Mouse (Mus musculus) heart, embryonic 11.5 days (tissue): ENCODE data around the gene Hadhb. TPM values are rescaled to one million over a fixed set of nuclear protein-coding genes. Genes with fewer than 3 reads are reported as not detected.

Experiments used
- ATAC-seq: fragments of 200-750 bp; cut with Nextera tagmentation; replicated peaks from 2 replicates; pipeline ENCODE4 v1.8.0; 2017; ENCODE audit warnings: moderate library complexity; ENCODE audit not compliant: insufficient number of reproducible peaks, low FRiP score, low TSS enrichment
- H3K27ac ChIP-seq: fragments of 300-500 bp; sonication (generic); 2 replicates; pipeline ENCODE4 v1.5.1; 2014; ENCODE audit warnings: mild to moderate bottlenecking, low read depth, low read length
- H3K27me3 ChIP-seq: fragments of 300-500 bp; sonication (generic); 2 replicates; pipeline ENCODE4 v1.6.1; 2014; ENCODE audit warnings: mild to moderate bottlenecking, low read length, mixed read lengths; ENCODE audit not compliant: control insufficient read depth, insufficient read depth
- H3K36me3 ChIP-seq: fragments of 300-500 bp; sonication (generic); 2 replicates; pipeline ENCODE4 v1.6.1; 2014; ENCODE audit warnings: mild to moderate bottlenecking, low read length, moderate library complexity, mixed read lengths; ENCODE audit not compliant: control insufficient read depth, insufficient read depth
- H3K4me1 ChIP-seq: fragments of 300-500 bp; sonication (generic); 2 replicates; pipeline ENCODE4 v1.6.1; 2014; ENCODE audit warnings: low read length; ENCODE audit not compliant: control insufficient read depth, insufficient read depth
- H3K4me2 ChIP-seq: fragments of 300-500 bp; sonication (generic); 2 replicates; pipeline ENCODE4 v1.6.1; 2014; ENCODE audit warnings: mild to moderate bottlenecking, moderate library complexity
- H3K4me3 ChIP-seq: fragments of 300-500 bp; sonication (generic); 2 replicates; pipeline ENCODE4 v1.5.1; 2014; ENCODE audit warnings: low read depth, low read length
- H3K9ac ChIP-seq: fragments of 300-500 bp; sonication (generic); 2 replicates; pipeline ENCODE4 v1.6.1; 2014; ENCODE audit warnings: mild to moderate bottlenecking, low read depth, low read length, moderate library complexity
- H3K9me3 ChIP-seq: fragments of 300-500 bp; sonication (generic); replicated peaks from 2 replicates; pipeline ENCODE4 v1.6.1; 2016; ENCODE audit warnings: low read length; ENCODE audit not compliant: control insufficient read depth
- WGBS: fragments of 180-500 bp; shearing (Covaris S2); extraction: QIAGEN DNeasy Blood & Tissue Kit; methylation state at CpG from one replicate; pipeline ENCODE4 v1.1.7; 2014; ENCODE audit not compliant: insufficient replicate concordance; 5-methylcytosine and 5-hydroxymethylcytosine counted together
- microRNA counts: library from miRNA; unstranded; fragments of <30 nt; microRNA quantifications from one replicate; lab custom pipeline; 2015
- microRNA-seq: library from miRNA; unstranded; fragments of <30 nt; microRNA quantifications from one replicate; pipeline ENCODE4, GENCODE M21; 2016; ENCODE audit warnings: borderline number of aligned reads
- polyA plus RNA-seq: library from polyadenylated mRNA; unstranded; fragments of >200 nt; fragmentation: Nextera tagmentation; extraction: Ambion mirVana; gene quantifications from 2 replicates; pipeline ENCODE4 v1.2.1, GENCODE M21; 2014

Hadhb gene
- polyA plus RNA-seq, 1 experiment from 2014 or later = 268 TPM

DNA sequence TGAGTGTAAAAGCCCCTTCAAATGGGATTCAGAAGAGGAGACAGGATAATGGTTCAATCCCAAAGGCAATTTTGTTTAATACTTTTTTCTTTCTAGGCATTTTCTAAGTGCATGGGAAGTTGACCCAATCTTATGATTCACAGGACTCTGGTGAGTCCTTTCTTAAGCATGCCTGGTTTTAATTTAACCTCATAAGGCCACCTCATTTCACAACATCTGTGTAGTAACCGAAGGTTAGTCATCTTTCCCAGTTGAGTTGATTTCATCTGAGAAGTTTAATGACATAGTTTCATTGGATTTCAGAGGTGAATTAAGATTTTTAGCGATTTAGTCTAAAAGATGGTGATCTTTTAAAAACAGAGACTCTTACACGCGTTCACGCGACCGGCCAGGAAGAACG is 67.6 kb downstream of the Hadhb start:
- no peak for ATAC-seq
- Histone ChIP-seq H3K4me2 (no peak overlapping the region), H3K9me3 (no peaks in the 10 kb centered on the region), H3K4me3 (no peak overlapping the region), H3K36me3 (no peaks in the 10 kb centered on the region), H3K27me3 (no peaks in the 10 kb centered on the region), H3K4me1 (no peaks in the 10 kb centered on the region), H3K27ac (no peak overlapping the region), H3K9ac (no peak overlapping the region)
- WGBS = 96% methylated on average over 8 of the region's 8 CpGs

DNA sequence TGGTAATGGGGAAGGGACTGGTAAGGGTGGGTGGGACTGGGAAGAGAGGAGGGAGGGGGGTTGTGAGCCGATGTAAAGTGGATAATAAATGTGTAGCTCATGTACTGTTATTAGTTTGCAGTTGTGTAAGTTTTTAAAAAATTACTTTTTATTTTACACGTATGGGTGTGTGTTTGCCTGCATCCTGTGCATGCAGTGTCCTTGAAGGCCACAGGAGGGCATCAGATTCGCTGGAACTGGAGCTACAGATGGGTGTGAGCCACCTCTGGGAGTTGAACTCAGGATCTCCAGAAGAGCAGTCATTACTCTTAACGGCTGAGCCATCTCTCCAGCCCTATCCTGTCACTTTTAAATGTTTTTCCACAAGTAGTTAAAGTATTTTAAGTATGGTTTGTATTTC is 75.9 kb downstream of the Hadhb start:
- no peak overlapping the region for H3K4me3 ChIP-seq
- no peak overlapping the region for H3K27ac ChIP-seq
- no peaks in the 10 kb centered on the region for H3K27me3 ChIP-seq
- H3K36me3 ChIP-seq = no peaks in the 10 kb centered on the region
- peaks cover 13% of the 10 kb centered on the region; the same call in 1 of the 2 replicates for H3K4me1 ChIP-seq
- 77% methylated on average over 4 of the region's 4 CpGs for WGBS
- no peak overlapping the region for H3K9ac ChIP-seq
- H3K4me2 ChIP-seq = no peak overlapping the region
- ATAC-seq = no peak
- H3K9me3 ChIP-seq = no peaks in the 10 kb centered on the region

DNA sequence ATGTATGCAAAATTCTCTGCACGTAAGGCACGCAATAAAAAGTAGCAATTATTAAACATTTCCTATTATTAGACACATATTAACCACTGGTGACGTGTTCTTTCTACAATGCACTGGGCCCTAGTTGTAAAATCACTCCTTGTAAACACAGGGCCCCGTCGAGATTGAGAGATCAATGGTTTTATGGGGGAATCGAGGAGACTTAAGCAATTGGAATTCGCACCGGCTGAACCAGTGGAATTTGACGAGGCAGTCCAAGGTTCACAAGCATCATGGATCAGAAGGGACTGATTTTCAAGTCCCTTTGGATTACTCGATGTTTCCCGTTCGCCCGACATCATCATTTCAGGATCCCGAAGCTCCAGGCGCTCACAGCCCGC is 76.8 kb downstream of the Hadhb start:
- H3K27ac ChIP-seq = peak overlapping the region; percentile 66

DNA sequence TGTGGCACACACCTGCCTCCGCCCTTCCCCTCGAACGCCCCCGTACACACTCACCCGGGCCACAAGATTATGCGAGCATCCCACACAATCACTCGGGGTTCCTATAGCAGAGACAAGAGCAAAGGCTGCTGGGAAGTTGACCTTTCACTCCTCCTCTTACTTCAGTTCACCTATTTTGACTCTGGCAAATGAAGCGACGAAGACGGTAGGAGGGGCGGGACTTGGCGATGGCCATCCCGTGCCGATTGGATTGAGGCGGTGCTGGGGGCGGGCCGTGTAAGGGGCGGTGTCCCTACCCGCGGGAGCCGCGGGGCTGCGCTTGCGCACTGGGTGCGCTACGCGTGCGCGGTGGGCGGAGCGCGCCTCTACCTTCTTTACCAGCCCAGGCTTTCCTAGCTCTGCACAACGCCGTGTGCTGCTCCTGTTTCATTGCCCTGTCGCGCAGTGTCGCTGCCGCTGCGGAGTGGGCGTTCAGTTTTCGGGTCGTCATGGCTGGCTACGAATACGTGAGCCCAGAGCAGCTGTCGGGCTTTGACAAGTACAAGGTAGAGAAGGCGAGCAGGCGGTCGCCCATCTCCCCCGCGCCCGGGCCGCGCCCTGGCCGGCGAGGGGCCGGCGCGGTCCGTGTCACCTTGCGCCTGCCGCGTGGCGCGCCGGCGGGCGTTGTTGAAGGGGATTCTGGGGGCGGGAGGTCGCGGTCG is 77.4 kb downstream of the Hadhb start, which contains the start of gene Selenoi:
Gene Selenoi, plus strand, starts transcription at position 311 of the 701 bp plus-strand sequence.
- peak within 1 kb of the TSS; percentile 69 for H3K4me2 ChIP-seq
- H3K9ac ChIP-seq = peak within 1 kb of the TSS; percentile 80
- H3K4me3 ChIP-seq = peak within 1 kb of the TSS; percentile 71
- H3K27ac ChIP-seq = peak within 1 kb of the TSS; percentile 87
- peaks cover 13% of the 10 kb centered on the region; the same call in 1 of the 2 replicates for H3K4me1 ChIP-seq
- H3K27me3 ChIP-seq = no peaks in the 10 kb centered on the region
- no peaks in the 10 kb centered on the region for H3K36me3 ChIP-seq
- peak; percentile 100 for ATAC-seq
- H3K9me3 ChIP-seq = no peaks in the 10 kb centered on the region
- WGBS = 3% methylated on average over 63 of the region's 71 CpGs

More for the DNA sequence above, 76.8 kb downstream of the Hadhb start:
- peak overlapping the region; percentile 69 for H3K4me2 ChIP-seq
- peak overlapping the region; percentile 80 for H3K9ac ChIP-seq
- peaks cover 13% of the 10 kb centered on the region; the same call in 1 of the 2 replicates for H3K4me1 ChIP-seq
- no peak for ATAC-seq
- WGBS = 61% methylated on average over 16 of the region's 16 CpGs
- H3K4me3 ChIP-seq = peak overlapping the region; percentile 71
- no peaks in the 10 kb centered on the region for H3K27me3 ChIP-seq
- H3K36me3 ChIP-seq = no peaks in the 10 kb centered on the region
- no peaks in the 10 kb centered on the region for H3K9me3 ChIP-seq

DNA sequence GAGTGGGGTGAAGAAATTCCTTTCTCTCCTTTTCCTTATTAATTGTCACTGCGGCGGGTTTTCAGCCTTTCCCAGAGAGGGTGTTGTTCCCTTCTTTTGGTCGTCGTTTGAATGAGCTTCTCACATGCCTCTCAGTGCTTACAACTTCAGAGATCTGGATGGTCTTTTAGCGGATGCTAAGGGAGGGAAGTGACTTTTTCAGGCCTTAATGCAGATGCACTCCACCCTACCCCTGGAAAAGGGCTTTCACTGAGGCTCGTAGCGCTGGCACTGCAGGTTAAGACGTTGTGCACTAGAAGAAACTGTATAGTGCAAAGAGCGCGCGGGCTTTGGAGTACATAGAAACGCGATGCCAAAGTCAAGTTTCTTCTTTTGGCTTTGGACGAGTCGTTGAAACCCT is 78.0 kb downstream of the Hadhb start:
- 4% methylated on average over 15 of the region's 15 CpGs for WGBS
- H3K27ac ChIP-seq = peak overlapping the region; percentile 87
- peak overlapping the region; percentile 71 for H3K4me3 ChIP-seq
- peak overlapping the region; percentile 78 for H3K9ac ChIP-seq
- peaks cover 13% of the 10 kb centered on the region; the same call in 1 of the 2 replicates for H3K4me1 ChIP-seq
- H3K9me3 ChIP-seq = no peaks in the 10 kb centered on the region
- H3K4me2 ChIP-seq = peak overlapping the region; percentile 69
- no peaks in the 10 kb centered on the region for H3K27me3 ChIP-seq
- no peaks in the 10 kb centered on the region for H3K36me3 ChIP-seq
- ATAC-seq = 0 out of 2 replicates have a peak, but pooled peaks have one; percentile 12

DNA sequence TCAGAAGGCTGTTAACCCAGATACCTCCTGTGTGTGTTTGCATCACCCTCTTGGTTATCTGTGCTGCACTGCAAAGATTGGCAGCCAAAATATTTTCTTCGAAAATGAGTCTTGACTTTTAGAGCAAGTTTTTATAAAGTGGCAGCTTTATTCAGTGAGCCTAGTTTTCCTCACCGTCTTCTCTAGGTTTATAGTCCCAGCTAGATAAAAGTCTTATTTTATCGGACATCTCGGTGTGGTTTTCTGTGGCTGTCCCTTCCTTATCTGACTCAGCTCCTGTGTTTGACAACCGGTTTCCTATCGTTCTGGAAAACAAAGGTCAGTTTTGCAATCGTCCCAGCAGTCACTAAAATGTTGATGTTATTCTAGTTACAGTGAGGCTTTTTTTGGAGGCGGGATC is 78.9 kb downstream of the Hadhb start:
- Histone ChIP-seq H3K27me3 (no peaks in the 10 kb centered on the region), H3K4me3 (peak overlapping the region; percentile 71), H3K9ac (peak overlapping the region; percentile 78), H3K36me3 (no peaks in the 10 kb centered on the region; the same call in 1 of the 2 replicates), H3K4me2 (peak overlapping the region; percentile 69), H3K27ac (no peak overlapping the region), H3K9me3 (no peaks in the 10 kb centered on the region), H3K4me1 (peaks cover 13% of the 10 kb centered on the region; the same call in 1 of the 2 replicates)
- ATAC-seq = no peak
- 28% methylated on average over 8 of the region's 8 CpGs for WGBS

MicroRNAs encoded within 50 kb of the gene (microRNA counts, 519-probe panel; counts per million panel counts)
- microRNA mmu-miR-1960 (lab: Ali Mortazavi, UCI) = 32.2 counts per million

Small RNA genes within 50 kb of the gene (microRNA-seq; reads per million reads assigned to microRNA genes)
- gene Mir1960 = 3.1 reads per million, percentile 32 among the genes with 10 or more reads in this experiment

Other genes starting within 250 kb of the Hadhb start
- 0.14 TPM in 1 of 2 replicates, not detected in the other for gene Il6, start 142.1 kb upstream of the Hadhb start, polyA plus RNA-seq
- gene Tyms, start 81.6 kb upstream of the Hadhb start, polyA plus RNA-seq = 158 and 173 TPM in 2 replicates
- gene Garem2, start 50.1 kb upstream of the Hadhb start, polyA plus RNA-seq = 0.21 and 0.23 TPM in 2 replicates
- not detected in 2 replicates for gene 3110082J24Rik, start 49.2 kb upstream of the Hadhb start, polyA plus RNA-seq
- 129 and 172 TPM in 2 replicates for gene Hadha, start 86 bp upstream of the Hadhb start, polyA plus RNA-seq
- 0.24 and 0.62 TPM in 2 replicates for gene Adgrf3, start 50.5 kb downstream of the Hadhb start, polyA plus RNA-seq
- 22.9 and 24.9 TPM in 2 replicates for gene Selenoi, start 77.3 kb downstream of the Hadhb start, polyA plus RNA-seq
- gene Drc1, start 126.1 kb downstream of the Hadhb start, polyA plus RNA-seq = 0.36 TPM in 1 of 2 replicates, not detected in the other